Mouse (Mus musculus) layer of hippocampus, postnatal 25 days (tissue): ENCODE results near the gene Tshb. TPM values are rescaled to one million over a fixed set of nuclear protein-coding genes. Genes with fewer than 3 reads are reported as not detected.

Experiments
- DNase-seq, 2 experiments: peaks; one replicate each; pipeline ENCODE4 v3.0.0; 2022; ENCODE audit warnings: mixed read lengths in 2 of 2, low spot score in 1 of 2; ENCODE audit errors: extremely low spot score in 1 of 2
- total RNA-seq, 2 experiments: library from RNA; stranded (reverse); gene quantifications; 2 replicates each; pipeline ENCODE4 v1.2.3; 2021

The Tshb gene
- total RNA-seq: not detected

DNA sequence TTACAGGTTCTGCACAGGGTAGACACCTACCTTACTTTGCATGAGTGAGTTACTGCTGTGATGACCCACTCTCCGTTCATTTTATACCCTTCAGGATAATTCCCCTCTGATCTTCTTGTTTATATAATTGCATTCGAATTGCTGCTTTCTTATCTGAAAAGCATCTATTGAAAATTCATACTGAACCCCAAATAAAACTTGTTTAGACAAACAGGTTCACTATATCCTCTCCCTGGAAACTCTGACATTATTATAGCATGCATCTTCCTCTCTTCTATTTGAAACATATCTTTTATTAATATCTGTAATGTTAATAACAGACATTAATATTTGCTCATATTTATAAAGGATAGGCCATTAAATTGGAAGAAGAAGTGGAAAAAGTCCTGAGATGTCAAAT is at the start of gene Tshb:
TSS of gene Tshb (minus strand) at position 101 of the 400 bp plus-strand sequence.
- no peak for DNase-seq

DNA sequence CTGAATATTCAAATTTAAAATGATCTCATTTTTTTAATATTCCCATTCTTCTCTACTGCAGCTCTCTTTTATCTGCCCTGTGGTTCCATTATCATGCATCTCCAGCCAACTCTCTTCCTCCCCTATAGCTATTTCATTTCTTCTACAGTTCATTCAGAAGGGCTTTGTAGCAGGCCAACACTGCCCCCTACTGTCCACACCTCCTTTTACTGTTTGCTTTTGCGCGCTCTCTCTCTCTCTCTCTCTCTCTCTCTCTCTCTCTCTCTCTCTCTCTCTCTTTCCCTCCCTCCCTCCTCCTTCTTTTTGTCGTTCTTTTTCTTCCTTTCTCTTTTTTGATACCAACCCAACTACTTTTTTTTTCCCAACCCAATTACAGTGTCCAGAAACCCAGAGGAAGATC is 21.4 kb upstream of the Tshb start:
- peak; percentile 55 to 96 for DNase-seq

- DNase-seq: no peak
These were observed 4.9 kb upstream of the Tshb start for GRCm38 (mm10) chr3:102787369-102787768.

GRCm38 (mm10) chr3:102773018-102773417 is 9.5 kb downstream of the Tshb start:
- no peak for DNase-seq

DNA sequence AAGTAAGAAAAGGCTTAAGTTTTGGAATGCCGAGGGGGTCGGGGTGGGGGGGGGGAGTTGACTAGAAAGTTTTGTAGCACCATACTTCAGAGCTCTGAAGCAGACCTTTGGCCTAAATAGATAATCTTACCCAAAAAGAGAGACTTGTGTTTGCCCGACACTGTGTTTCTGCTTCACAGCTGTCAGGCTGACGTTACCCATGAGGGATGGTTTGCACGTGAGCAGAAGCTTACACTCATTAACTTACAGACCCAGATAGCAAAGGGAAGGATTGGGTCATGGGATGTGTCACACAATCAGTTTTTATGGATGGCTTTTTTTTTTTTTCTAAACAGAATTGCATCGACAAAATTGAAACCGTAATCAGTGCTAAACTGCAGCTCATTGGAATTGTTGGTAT is 17.7 kb downstream of the Tshb start:
- DNase-seq: no peak

DNA sequence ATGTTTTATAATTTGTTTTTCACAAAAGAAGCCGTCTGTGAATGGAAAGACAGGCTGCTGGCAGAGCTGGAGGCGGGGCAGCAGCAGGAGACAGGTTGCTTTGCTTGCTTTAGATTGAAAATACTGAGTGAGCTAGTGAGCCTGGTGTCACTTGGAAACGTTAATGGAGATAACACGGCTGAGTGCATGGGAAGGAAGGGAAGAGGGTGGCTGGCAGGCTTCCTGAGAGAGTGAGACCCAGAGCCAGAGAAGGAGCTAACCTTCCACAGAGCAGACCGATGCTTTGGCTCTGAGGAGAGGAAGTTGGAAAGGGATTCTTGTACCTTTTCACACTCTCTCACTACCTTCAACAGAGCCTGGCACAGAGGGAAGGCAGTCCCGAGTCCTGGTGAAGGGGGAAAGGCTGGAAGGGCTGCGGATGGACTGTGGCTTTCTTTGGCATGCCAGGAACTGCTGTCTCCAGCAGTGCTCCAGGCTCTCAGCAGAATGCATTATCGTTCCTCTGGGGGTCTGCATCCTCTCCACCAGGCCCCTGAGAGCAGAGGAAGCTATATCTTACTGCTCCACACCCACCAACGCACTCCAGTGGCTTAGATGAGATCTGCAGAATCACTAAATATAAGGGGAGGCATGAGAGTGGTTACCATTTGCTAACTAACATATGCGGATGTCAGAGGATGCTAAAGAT is 18.7 kb downstream of the Tshb start:
- no peak for DNase-seq

DNA sequence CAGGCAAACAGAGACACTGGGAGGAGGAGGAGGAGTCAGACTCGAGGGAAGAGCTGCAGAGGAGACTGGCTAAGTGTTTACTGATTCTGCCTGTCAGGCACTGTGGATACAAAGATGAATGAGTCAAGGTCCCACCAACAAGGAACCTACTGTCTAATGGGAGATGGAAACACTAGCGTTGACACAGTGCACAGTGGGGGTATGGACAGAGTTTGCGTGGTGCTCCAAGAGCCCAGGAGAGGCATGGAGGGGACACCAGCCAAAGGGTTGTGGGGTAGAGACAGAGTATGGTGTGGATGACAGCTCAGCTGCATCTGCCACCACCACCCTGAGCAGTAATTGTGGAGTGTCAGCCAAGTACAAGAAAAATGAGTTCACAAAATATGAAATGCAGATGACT is 20.1 kb downstream of the Tshb start:
- no peak for DNase-seq

- no peak for DNase-seq
These were observed 22.3 kb downstream of the Tshb start for GRCm38 (mm10) chr3:102760236-102760635.

- DNase-seq: no peak
These were observed 25.5 kb downstream of the Tshb start for GRCm38 (mm10) chr3:102757019-102757418.

- DNase-seq: no peak
These were observed 26.7 kb downstream of the Tshb start for GRCm38 (mm10) chr3:102755801-102756200.

- DNase-seq: no peak
These were observed 30.1 kb downstream of the Tshb start for GRCm38 (mm10) chr3:102752457-102752856.

GRCm38 (mm10) chr3:102752053-102752452 is 30.5 kb downstream of the Tshb start:
- no peak for DNase-seq

DNA sequence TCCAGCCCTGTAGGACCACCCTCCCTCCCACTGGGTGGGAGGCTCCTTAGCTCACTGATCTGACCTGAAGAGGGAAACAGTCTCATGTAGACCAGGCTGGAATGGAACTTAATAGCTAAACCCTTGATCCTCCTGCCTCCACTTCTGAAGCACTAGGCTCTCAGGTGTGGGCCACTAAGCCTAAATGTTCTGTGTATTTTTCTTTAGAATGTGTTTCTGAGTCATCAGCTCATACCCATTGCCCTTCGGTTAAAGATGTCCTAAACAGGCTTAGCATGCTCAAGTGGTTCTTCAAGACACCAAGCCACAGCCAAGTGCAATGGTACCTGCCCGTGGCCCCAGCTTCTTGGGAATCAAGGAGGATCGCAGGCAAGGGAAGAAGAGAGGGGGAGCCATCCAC is 31.0 kb downstream of the Tshb start:
- DNase-seq: no peak

DNA sequence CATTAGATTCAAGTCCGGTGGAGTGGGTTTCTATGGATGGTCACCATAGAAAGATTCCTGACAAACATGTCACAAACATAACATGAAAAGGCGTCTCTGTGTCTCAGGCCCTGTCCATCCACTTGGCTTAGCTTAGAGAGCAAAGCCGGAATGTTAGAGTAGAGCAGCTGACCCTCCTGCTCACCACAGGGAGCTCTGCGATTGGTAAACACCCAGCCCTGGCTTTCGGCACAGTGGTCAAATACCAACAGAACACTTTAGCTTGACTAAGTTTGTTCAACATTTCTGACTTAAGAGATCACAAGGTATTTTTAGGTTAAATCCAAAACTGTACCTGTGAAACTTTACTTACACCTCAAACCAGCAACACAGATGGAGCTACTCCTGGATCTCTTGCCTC is 31.4 kb downstream of the Tshb start:
- no peak for DNase-seq

DNA sequence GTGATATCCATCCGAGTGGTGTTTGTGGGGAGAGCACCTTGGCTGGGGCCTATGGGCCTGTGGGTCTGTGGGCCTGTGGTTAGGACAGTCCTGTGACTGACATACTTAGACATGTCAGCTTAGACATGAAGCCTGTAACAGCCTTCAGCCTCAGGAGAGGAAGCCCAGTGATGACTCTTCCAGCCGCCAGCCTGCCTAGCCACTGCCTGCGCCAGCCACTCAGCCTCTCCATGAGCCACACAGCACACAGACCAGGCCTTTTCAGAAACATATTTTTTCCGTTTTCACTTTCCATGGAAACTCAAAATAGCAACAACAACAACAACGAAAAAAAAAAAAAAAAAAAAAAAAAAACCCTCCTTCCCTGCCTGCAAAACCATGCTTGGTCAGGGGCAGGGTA is 33.8 kb downstream of the Tshb start:
- DNase-seq: no peak

DNA sequence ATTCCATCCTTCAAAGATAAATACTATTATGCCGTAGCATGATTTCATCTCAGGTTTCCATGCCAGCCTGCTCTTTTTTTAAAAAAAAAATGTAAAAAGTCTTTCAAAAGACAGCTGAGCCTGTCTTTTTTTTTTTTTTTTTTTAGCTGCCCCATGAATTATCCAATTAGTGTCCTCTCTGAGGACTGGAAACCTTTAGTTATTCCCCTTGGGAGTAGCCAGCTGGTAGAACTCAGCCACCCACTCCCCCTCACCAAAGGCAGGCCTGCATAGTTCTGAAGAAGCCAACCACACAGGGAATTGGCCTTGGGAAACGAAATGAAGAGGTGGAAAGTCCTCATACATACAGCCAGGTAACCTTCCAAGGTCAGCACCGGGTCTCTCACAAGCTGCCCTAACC is 34.5 kb downstream of the Tshb start:
- DNase-seq: no peak

- no peak for DNase-seq
These were observed 36.3 kb downstream of the Tshb start for GRCm38 (mm10) chr3:102746174-102746573.

DNA sequence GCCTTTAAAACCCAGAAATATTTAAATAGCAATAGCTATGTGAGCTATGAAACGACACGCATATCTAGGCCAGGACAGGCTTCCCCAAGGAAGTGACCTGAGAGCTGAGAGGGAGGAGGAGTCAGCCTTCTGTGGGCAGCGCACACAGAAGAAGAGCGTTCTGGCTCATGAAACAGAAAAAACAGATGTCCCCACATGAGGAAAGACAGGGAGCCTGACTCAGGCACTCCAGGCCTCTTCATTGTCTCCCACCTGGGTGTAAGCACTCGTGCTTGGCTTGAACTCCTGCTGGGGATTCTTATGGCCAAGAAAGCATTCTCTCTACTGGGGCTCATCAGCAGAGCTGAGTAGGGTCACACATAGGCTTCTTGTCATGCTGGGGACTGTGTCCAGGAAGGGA is 37.9 kb downstream of the Tshb start:
- DNase-seq: no peak

DNA sequence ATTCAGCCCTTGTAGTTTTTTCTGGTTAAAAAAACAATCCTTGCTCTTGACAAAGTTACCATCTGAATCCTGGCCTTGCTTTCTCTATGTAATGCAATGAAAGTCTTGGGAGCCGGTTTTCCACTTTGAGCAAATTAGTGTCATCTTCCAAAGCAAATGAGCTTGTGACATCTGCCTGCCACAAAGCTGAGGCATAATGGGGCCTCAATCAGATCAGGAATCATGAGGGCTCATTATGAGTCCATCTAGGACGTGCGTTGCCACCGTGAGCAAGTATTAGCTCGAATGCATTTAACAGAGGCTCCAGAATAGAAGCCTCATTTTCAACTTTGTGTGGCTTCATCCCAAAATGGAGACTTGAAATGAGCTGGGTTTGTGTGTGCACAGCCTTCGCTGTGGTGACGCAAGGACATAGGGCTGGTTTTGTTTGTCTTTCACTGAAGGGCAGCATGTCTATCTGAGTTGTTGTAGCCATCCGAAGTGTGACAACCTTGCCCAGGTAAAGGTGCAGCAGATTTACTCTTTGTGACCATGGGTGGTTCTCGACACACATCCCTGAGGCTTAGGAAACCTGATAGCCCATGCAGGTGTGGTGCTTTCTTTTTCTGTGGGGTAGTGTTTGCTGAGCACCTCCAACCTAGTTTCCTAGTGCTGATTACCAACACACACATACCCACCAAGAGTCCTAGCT is 38.6 kb downstream of the Tshb start:
- DNase-seq: no peak

GRCm38 (mm10) chr3:102743202-102743601 is 39.3 kb downstream of the Tshb start:
- DNase-seq: no peak

- no peak for DNase-seq
These were observed 39.8 kb downstream of the Tshb start for GRCm38 (mm10) chr3:102742725-102743124.

DNA sequence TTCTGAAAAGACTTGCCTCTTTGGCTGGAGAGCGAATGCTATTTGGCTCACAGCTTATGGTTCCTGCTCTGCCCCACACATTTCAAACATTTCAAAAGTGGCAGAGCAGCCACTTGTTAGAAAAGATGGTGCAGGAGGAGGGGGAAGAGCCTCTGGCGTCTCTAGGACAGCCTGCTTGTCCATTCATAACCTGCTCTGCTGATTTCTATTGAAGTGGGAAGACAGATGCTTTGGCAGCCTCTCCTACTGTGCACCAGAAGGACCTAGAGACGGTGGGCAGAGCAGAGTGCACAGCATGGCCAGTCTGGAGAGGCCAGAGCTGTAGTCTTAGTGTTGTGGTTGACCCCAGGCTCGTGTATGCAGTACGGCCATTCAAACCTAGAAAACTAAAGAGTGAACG is 43.6 kb downstream of the Tshb start:
- no peak for DNase-seq
